Mouse (Mus musculus) spleen, adult 2 months (tissue): ENCODE data around the gene Nrg4. TPM values are rescaled to one million over a fixed set of nuclear protein-coding genes. Genes with fewer than 3 reads are reported as not detected.

Experiments
- DNase-seq, 2 experiments: peaks; one replicate each; pipeline versions ENCODE4 v3.0.0 to v3.0.0-alpha.2; 2012 to 2021; ENCODE audit warnings: low spot score in 2 of 2, low read depth in 1 of 2
- H3K27ac ChIP-seq: fragments of 200-500 bp; 2 replicates; pipeline ENCODE4 v1.5.1; 2012; ENCODE audit warnings: low read length, inconsistent platforms; ENCODE audit not compliant: insufficient read depth
- H3K27me3 ChIP-seq: fragments of 200-500 bp; 2 replicates; pipeline ENCODE4 v1.6.1; 2012; ENCODE audit warnings: mild to moderate bottlenecking, moderate library complexity, low read length, inconsistent platforms; ENCODE audit not compliant: control insufficient read depth, insufficient read depth
- H3K36me3 ChIP-seq: fragments of 200-500 bp; 2 replicates; pipeline ENCODE4 v1.6.1; 2012; ENCODE audit warnings: mild to moderate bottlenecking, low read length, inconsistent platforms; ENCODE audit not compliant: control insufficient read depth, insufficient read depth
- H3K4me1 ChIP-seq: fragments of 200-500 bp; 2 replicates; pipeline ENCODE4 v1.6.1; 2011; ENCODE audit warnings: inconsistent platforms; ENCODE audit not compliant: control insufficient read depth, insufficient read depth, insufficient read length
- H3K4me3 ChIP-seq: fragments of 200-500 bp; 2 replicates; pipeline ENCODE4 v1.5.1; 2011; ENCODE audit warnings: mild to moderate bottlenecking, inconsistent platforms; ENCODE audit not compliant: insufficient read depth, insufficient read length; ENCODE audit errors: extremely low read depth
- CTCF ChIP-seq: fragments of 200-500 bp; IDR thresholded peaks from 2 replicates; pipeline ENCODE4 v1.5.1; 2011; ENCODE audit warnings: mild to moderate bottlenecking, inconsistent platforms; ENCODE audit not compliant: insufficient read depth, insufficient read length, insufficient replicate concordance; ENCODE audit errors: extremely low read depth
- POLR2A ChIP-seq: fragments of 200-500 bp; IDR thresholded peaks from 2 replicates; pipeline ENCODE4 v1.6.1; 2011; ENCODE audit warnings: low read depth, low read length, inconsistent platforms
- WGBS: fragments of 180-500 bp; shearing (Covaris S2); methylation state at CpG from one replicate; pipeline ENCODE4 v1.1.7; 2018; 5-methylcytosine and 5-hydroxymethylcytosine counted together
- polyA plus RNA-seq: library from polyadenylated mRNA; depleted of rRNA; stranded (reverse); fragments of >200 nt; gene quantifications from 2 replicates; pipeline ENCODE4 v1.2.3, GENCODE M21; 2012

Nrg4 gene
- polyA plus RNA-seq, 1 experiment = 0.46 TPM

DNA sequence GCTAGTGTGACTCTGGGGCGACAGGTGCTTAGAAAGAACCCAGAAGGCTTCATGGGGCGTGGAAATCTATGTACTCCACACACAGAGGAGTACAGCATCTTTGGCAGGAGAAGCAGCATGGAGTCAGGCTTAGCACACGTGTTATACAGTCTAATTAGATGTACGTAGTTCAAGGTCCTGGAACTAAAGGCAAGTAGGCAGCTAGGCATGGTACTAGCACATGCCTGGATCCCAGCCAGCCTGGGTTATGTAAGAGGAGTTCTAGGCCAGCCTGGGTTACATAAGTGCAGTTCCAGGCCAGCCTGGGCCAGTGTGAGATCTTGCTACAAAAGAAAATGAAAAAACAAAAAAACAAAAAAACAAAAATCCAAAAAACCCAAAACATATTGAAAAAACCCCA, 49.1 kb downstream of the Nrg4 start:
- Histone ChIP-seq H3K27me3 (no peaks in the 10 kb centered on the region), H3K36me3 (no peaks in the 10 kb centered on the region), H3K27ac (no peak overlapping the region), H3K4me1 (no peaks in the 10 kb centered on the region), H3K4me3 (no peak overlapping the region)
- 77% methylated on average over 4 of the region's 4 CpGs for WGBS
- DNase-seq = no peak
- TF ChIP-seq CTCF = no peak
- TF ChIP-seq POLR2A = no peak

DNA sequence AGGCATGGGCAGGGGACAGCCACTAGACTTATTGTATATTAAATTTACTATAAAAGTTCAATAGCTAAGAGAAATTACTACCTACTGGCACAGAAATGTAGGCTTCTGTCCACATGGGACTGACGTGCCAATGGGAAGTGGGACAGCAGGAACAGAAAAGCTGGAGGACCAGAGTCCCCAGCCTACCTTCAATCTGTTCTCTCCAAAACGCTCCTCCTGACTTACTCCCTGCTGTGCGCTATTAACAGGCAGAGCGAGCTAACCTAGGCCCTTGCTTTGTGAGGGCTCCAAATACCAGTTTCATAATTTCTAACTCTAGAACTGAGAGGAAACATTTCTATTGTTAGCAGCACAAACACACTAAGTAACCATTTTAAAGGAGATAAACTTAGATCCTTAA, 52.7 kb downstream of the Nrg4 start:
- no peak for TF ChIP-seq CTCF
- TF ChIP-seq POLR2A = no peak
- no peak for DNase-seq
- WGBS = 90% methylated on average over 4 of the region's 4 CpGs
- Histone ChIP-seq H3K36me3 (no peaks in the 10 kb centered on the region), H3K4me3 (no peak overlapping the region), H3K27me3 (no peaks in the 10 kb centered on the region; the same call in 1 of the 2 replicates), H3K4me1 (no peaks in the 10 kb centered on the region), H3K27ac (no peak overlapping the region)

DNA sequence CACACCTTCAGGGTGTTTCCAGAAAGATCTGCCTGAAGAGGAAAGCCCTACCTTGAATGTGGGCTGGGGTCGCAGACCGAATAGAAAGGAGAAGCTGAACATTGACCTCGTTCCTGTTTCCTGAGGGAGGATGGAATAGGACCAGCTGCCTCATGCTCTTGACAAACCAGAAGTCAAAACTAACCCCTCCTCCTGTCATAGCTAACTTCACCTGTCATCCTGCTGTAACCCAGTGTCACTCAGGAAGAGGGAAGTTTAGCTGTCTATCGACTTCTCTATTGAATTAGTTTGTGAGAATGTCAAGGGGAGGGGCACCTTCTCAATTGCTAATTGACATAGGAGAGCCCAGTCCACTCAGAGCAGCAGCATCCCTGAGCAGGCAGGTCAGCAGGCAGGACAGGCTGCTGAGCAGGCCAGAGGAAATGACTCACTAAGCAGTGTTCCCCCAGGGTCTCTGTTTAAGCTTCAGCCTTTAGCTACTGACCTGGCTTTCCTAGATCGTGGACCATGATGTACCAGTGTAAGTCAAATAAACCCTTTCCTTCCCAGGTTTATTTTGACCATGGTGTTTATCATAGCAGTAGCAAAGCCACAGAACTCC, 54.6 kb downstream of the Nrg4 start:
- H3K27me3 ChIP-seq = no peaks in the 10 kb centered on the region; the same call in 1 of the 2 replicates
- no peaks in the 10 kb centered on the region for H3K4me1 ChIP-seq
- no peak for TF ChIP-seq CTCF
- no peak for TF ChIP-seq POLR2A
- 20% methylated on average over 5 of the region's 5 CpGs for WGBS
- no peak overlapping the region for H3K27ac ChIP-seq
- DNase-seq = no peak
- H3K4me3 ChIP-seq = no peak overlapping the region
- no peaks in the 10 kb centered on the region for H3K36me3 ChIP-seq

DNA sequence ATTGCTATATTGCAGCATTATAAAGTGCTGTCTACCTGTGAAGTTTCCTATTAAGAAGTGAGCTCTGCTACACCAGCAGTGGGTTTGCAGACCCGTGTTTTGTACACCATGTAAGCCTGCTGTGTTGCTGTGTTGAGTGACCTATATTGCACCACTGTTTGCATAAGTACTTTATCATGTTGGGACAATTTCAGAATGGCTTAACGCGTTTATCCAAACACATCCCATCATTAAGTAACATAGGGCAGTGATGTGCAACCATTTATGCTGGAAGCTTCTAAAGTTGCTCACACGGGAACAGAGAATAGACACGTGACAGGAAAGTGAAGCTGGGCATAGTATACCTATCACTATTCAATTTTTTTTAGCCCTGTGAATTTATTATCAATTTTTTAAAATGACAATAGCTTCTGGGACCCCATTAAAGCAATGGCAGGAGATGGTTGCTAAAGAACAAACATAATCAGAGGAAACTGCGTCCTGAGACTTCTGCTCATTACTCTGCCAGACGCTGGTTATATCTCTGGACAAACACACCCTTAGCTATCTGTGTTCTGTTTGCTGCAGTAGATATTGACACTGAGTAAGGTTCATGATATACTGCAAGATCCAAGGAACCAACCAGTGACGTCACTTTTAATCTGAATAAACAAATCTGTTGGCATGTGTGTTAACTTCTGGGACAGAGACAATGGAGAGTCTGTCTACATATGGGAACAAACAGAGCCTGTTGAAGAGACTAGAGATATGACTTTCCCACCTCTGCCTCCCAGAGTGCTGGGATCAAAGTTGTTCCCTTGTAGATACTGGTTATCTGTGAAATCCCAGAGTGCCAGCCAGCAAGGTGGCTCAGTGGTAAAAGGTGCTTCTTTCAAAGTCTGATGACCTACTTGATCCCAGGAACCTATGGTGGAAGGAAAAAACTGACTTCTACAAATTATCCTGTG, 62.0 kb downstream of the Nrg4 start:
- DNase-seq = no peak
- no peaks in the 10 kb centered on the region for H3K27me3 ChIP-seq
- no peaks in the 10 kb centered on the region for H3K4me1 ChIP-seq
- TF ChIP-seq CTCF = no peak
- no peak for TF ChIP-seq POLR2A
- 89% methylated on average over 8 of the region's 8 CpGs for WGBS
- no peaks in the 10 kb centered on the region for H3K36me3 ChIP-seq
- H3K4me3 ChIP-seq = no peak overlapping the region
- no peak overlapping the region for H3K27ac ChIP-seq

DNA sequence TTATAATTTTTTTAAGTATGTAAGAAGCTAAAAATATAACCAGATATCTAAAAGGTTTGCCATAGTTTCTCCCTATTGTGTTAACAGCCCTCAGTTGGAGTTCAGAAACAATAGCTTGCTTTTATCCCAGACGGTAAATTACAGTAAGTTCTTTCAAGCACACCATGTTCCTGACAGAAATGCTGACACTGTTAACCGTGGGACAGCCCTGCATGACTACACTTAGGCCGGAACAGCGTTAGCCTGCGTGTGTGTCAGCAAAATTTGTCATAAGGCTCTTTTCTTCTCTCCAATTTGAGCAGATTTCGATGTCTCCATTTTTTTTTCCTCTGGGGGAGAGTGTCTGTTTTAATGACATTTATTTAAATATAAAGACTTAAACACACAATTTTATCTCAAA, 66.9 kb downstream of the Nrg4 start:
- DNase-seq = no peak
- H3K27me3 ChIP-seq = no peaks in the 10 kb centered on the region
- no peaks in the 10 kb centered on the region for H3K36me3 ChIP-seq
- H3K4me1 ChIP-seq = no peaks in the 10 kb centered on the region
- H3K4me3 ChIP-seq = no peak overlapping the region
- 85% methylated on average over 6 of the region's 6 CpGs for WGBS
- H3K27ac ChIP-seq = no peak overlapping the region
- TF ChIP-seq POLR2A (no peak), CTCF (no peak)

DNA sequence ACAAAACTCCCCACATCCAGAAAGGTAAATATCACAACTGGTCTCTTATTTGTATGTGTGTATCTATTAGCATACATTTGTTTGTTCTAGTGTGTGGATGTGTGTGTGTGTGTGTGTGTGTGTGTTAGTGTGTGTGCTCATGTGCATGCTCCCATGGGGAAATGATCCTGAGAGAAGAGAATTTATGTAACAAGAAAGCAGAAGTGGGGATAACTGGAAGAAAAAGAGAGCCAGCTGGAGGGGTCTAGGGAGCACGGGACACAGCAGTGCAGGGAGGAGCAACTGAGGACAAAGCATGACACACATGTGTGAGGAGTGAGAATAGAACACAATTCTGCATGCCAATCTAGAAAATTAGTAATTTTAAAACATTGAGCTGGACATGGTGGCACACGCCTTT, 69.5 kb downstream of the Nrg4 start:
- DNase-seq = no peak
- Histone ChIP-seq H3K27ac (no peak overlapping the region), H3K27me3 (no peaks in the 10 kb centered on the region), H3K36me3 (no peaks in the 10 kb centered on the region), H3K4me3 (no peak overlapping the region), H3K4me1 (no peaks in the 10 kb centered on the region)
- WGBS = 80% methylated on average over 2 of the region's 2 CpGs
- TF ChIP-seq POLR2A (no peak), CTCF (no peak)

DNA sequence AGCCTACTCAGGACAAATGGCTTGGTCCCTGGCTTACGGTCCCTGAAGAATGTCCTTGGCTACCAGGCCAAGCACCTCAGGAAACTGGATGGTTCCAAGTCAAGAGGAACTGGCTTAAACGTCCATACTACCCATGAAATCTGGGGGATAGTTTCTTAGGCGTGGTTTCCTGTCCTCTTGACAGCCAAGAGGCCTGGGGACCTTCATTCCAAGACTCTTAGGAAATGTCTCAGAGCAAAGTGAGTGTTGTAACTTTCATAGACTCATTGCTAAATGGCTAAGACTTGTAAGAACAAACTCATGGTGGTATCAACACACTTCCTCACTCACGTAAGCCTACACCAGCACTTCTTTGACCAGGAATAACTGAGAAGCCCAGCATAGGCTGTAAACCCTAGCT, 71.0 kb downstream of the Nrg4 start:
- 66% methylated on average over 4 of the region's 4 CpGs for WGBS
- Histone ChIP-seq H3K27ac (no peak overlapping the region), H3K36me3 (no peaks in the 10 kb centered on the region), H3K4me1 (no peaks in the 10 kb centered on the region), H3K27me3 (no peaks in the 10 kb centered on the region), H3K4me3 (no peak overlapping the region)
- TF ChIP-seq POLR2A = no peak
- no peak for TF ChIP-seq CTCF
- no peak for DNase-seq
